Comparison of ENCODE assay signal across 8 mouse cellular contexts in genomic region chr6:72361121-72361551, GRCm38 (mm10). TPM values are rescaled to one million over a fixed set of nuclear protein-coding genes. Genes with fewer than 3 reads are reported as not detected.
A peak's percentile ranks its signal among the peaks of the same experiment; 100 is the strongest.
DNase-seq lines count a peak whose midpoint lies in the region; ATAC-seq and TF ChIP-seq lines count a peak whose summit lies in the region.

No protein-coding gene starts in this region.

- no peaks in the 10 kb centered on the region for H3K27me3 ChIP-seq in MEL (ENCODE audit: control insufficient read depth in 1 of 2, insufficient read depth in 2 of 2, low read length in 2 of 2)
- no peaks in the 10 kb centered on the region for H3K27me3 ChIP-seq in heart, postnatal 0 days (ENCODE audit: control insufficient read depth, insufficient read depth, low read length)

- DNase-seq in adrenal gland, adult (ENCODE audit: inconsistent age in 2 of 2, low spot score in 1 of 2), result peak; percentile 81 to 91
- DNase-seq in adrenal gland, adult 18-20 months (ENCODE audit: low spot score in 2 of 2), result no peak
- DNase-seq in MEL (ENCODE audit: low read depth, low spot score), result peak; percentile 82
- DNase-seq in heart, postnatal 0 days (ENCODE audit: low spot score), result no peak
- DNase-seq in lung, postnatal 36 days, result peak; percentile 62
- DNase-seq in B cell, adult 2 months, result no peak
- no peak for DNase-seq in left cerebral cortex, adult 8-10 months (ENCODE audit: low spot score in 2 of 2)
- no peak for DNase-seq in left cerebral cortex, adult 18-20 months (ENCODE audit: low spot score in 2 of 2)

- H3K9ac ChIP-seq in MEL (ENCODE audit: control insufficient read depth, low read depth, low read length, poor library complexity, severe bottlenecking), result peak overlapping the region; percentile 85
- peak overlapping the region; percentile 70 for H3K9ac ChIP-seq in heart, postnatal 0 days (replicated peaks; ENCODE audit: low read depth, low read length)

- peaks cover 0 to 31% of the 10 kb centered on the region in 2 experiments; a peak in 2 of 4 replicates for H3K4me1 ChIP-seq in MEL (ENCODE audit: control insufficient read depth in 1 of 2, insufficient read depth in 2 of 2, low read length in 2 of 2)
- H3K4me1 ChIP-seq in heart, postnatal 0 days (ENCODE audit: control insufficient read depth, insufficient read depth), result peaks cover 12% of the 10 kb centered on the region

- peak in 1 of 2 experiments; percentile 60; a peak in 2 of 4 replicates for TF ChIP-seq EP300 in MEL (IDR thresholded peaks at IDR 0.05; ENCODE audit: low read depth in 1 of 2, low read length in 2 of 2)
- TF ChIP-seq EP300 in heart, postnatal 0 days (IDR thresholded peaks at IDR 0.05; ENCODE audit: low read depth), result no peak

- H3K27ac ChIP-seq in MEL (ENCODE audit: control insufficient read depth, low read depth, low read length), result peak overlapping the region; percentile 58
- no peak overlapping the region for H3K27ac ChIP-seq in heart, postnatal 0 days (ENCODE audit: low read depth)

- H3K9me3 ChIP-seq in MEL (replicated peaks; ENCODE audit: insufficient read depth, low read length), result no peaks in the 10 kb centered on the region
- no peaks in the 10 kb centered on the region for H3K9me3 ChIP-seq in heart, postnatal 0 days (replicated peaks; ENCODE audit: control insufficient read depth, low read length)

- peak overlapping the region; percentile 85 for H3K4me2 ChIP-seq in heart, postnatal 0 days (ENCODE audit: low read depth, low read length)

- 20% methylated on average over 5 of the region's 5 CpGs for WGBS in heart, postnatal 0 days

- peak overlapping the region; percentile 80 to 84 for H3K4me3 ChIP-seq in MEL (ENCODE audit: control insufficient read depth in 1 of 2, insufficient read depth in 1 of 2, low read depth in 2 of 2, low read length in 2 of 2)
- H3K4me3 ChIP-seq in heart, postnatal 0 days (ENCODE audit: low read depth, low read length), result peak overlapping the region; percentile 73

- TF ChIP-seq RAD21 in MEL (IDR thresholded peaks at IDR 0.05; ENCODE audit: low read depth, low read length), result no peak

- no peak for TF ChIP-seq POLR2A in MEL (IDR thresholded peaks at IDR 0.05; ENCODE audit: control insufficient read depth in 1 of 2, insufficient read depth in 1 of 2, low read depth in 1 of 2, low read length in 2 of 2, poor library complexity in 1 of 2)

- no peak for ATAC-seq in heart, postnatal 0 days (ENCODE audit: insufficient read depth, low read depth)

- H3K79me2 ChIP-seq in MEL (ENCODE audit: control insufficient read depth, insufficient read depth, low read length, poor library complexity), result peaks cover 8% of the 10 kb centered on the region

- TF ChIP-seq CTCF in MEL (IDR thresholded peaks at IDR 0.05 in 2 of 3, conservative IDR thresholded peaks at IDR 0.05 in 1 of 3; ENCODE audit: control insufficient read depth in 1 of 3, insufficient read depth in 1 of 3, low read depth in 2 of 3, low read length in 3 of 3, poor library complexity in 1 of 3, severe bottlenecking in 1 of 3), result no peak
- no peak for TF ChIP-seq CTCF in heart, postnatal 0 days (IDR thresholded peaks at IDR 0.05; ENCODE audit: low read depth)

- peaks cover 0 to 27% of the 10 kb centered on the region in 2 experiments; a peak in 2 of 4 replicates for H3K36me3 ChIP-seq in MEL (ENCODE audit: control insufficient read depth in 1 of 2, insufficient read depth in 2 of 2, low read length in 2 of 2)
- H3K36me3 ChIP-seq in heart, postnatal 0 days (replicated peaks; ENCODE audit: control insufficient read depth, insufficient read depth, low read length), result peaks cover 21% of the 10 kb centered on the region

TF ChIP-seq in MEL, 35 proteins besides CTCF, POLR2A, EP300 and RAD21 (continues in another document):
- TF ChIP-seq MYB (IDR thresholded peaks at IDR 0.05; ENCODE audit: low read depth, low read length), result no peak
- TF ChIP-seq USF1 (IDR thresholded peaks at IDR 0.05; ENCODE audit: low read depth, low read length), result no peak
- no peak for TF ChIP-seq USF2 (IDR thresholded peaks at IDR 0.05; ENCODE audit: borderline replicate concordance in 1 of 2, insufficient read depth in 1 of 2, low read depth in 1 of 2, low read length in 2 of 2)
- TF ChIP-seq CHD2 (IDR thresholded peaks at IDR 0.05; ENCODE audit: low read length), result no peak
- TF ChIP-seq CHD1 (IDR thresholded peaks at IDR 0.05; ENCODE audit: low read depth, low read length), result no peak
- peak; percentile 50; the same call in 1 of the 2 replicates for TF ChIP-seq TCF12 (IDR thresholded peaks at IDR 0.05; ENCODE audit: low read depth, low read length)
- no peak for TF ChIP-seq NELFE (IDR thresholded peaks at IDR 0.05; ENCODE audit: low read depth, low read length)
- no peak for TF ChIP-seq BHLHE40 (IDR thresholded peaks at IDR 0.05; ENCODE audit: borderline replicate concordance, low read depth, low read length)
- no peak for TF ChIP-seq MAX (IDR thresholded peaks at IDR 0.05; ENCODE audit: low read length)
- TF ChIP-seq ELF1 (IDR thresholded peaks at IDR 0.05; ENCODE audit: low read depth, low read length), result no peak
- no peak for TF ChIP-seq UBTF (IDR thresholded peaks at IDR 0.05; ENCODE audit: borderline replicate concordance, insufficient read depth, low read depth, low read length)
- TF ChIP-seq ZMIZ1 (IDR thresholded peaks at IDR 0.05; ENCODE audit: low read depth, low read length), result no peak
- no peak for TF ChIP-seq HCFC1 (IDR thresholded peaks at IDR 0.05; ENCODE audit: low read depth, low read length)
- peak; percentile 83 for TF ChIP-seq ZNF384 (IDR thresholded peaks at IDR 0.05; ENCODE audit: low read depth, low read length)
- no peak for TF ChIP-seq ZKSCAN1 (IDR thresholded peaks at IDR 0.05; ENCODE audit: low read depth, low read length)
- TF ChIP-seq MAZ (IDR thresholded peaks at IDR 0.05; ENCODE audit: low read depth, low read length), result no peak
- no peak for TF ChIP-seq MYC (IDR thresholded peaks at IDR 0.05; ENCODE audit: low read depth, low read length)
- peak; percentile 77 for TF ChIP-seq TBP (IDR thresholded peaks at IDR 0.05; ENCODE audit: low read depth, low read length)
- TF ChIP-seq ETS1 (IDR thresholded peaks at IDR 0.05; ENCODE audit: low read depth, low read length), result no peak
- no peak for TF ChIP-seq GABPA (IDR thresholded peaks at IDR 0.05; ENCODE audit: low read depth, low read length)
- no peak for TF ChIP-seq POLR2AphosphoS2 (IDR thresholded peaks at IDR 0.05; ENCODE audit: low read length)
- no peak for TF ChIP-seq MEF2A (IDR thresholded peaks at IDR 0.05; ENCODE audit: extremely low read depth, insufficient replicate concordance, low read depth, low read length, poor library complexity, severe bottlenecking)

RNA-seq across cellular contexts. Expression of gene Rnf181, which starts 5.6 kb away (rescaled TPM):
- total RNA-seq in adrenal gland, adult 18-20 months (2021), result 100 to 1,000 TPM; 187 to 460 TPM
- total RNA-seq in MEL (2012; rRNA removed), result 47.2 and 50.7 TPM in 2 replicates
- polyA plus RNA-seq in MEL (2012; ENCODE audit: insufficient read depth in 1 of 2, insufficient read length in 2 of 2, low read depth in 1 of 2, low replicate concordance in 2 of 2, missing spikeins in 1 of 2), result 100 to 1,000 TPM; 107 to 268 TPM
- total RNA-seq in heart, postnatal 0 days (2014; rRNA removed; ENCODE audit: low replicate concordance), result 53.5 and 65.0 TPM in 2 replicates
- polyA plus RNA-seq in heart, postnatal 0 days (2015; fragmentation: Nextera tagmentation; extraction: Ambion mirVana), result 74.9 and 81.3 TPM in 2 replicates
- 10 to 100 TPM; 76.4 to 85.1 (median 81.5) TPM for total RNA-seq in left cerebral cortex, adult 8-10 months (2022)
- total RNA-seq in left cerebral cortex, adult 18-20 months (2021), result 10 to 100 TPM; 78.9 to 81.5 TPM

RNA-seq across cellular contexts. Expression of gene Tmem150a, which starts 5.9 kb away (rescaled TPM):
- total RNA-seq in adrenal gland, adult 18-20 months (2021), result 10 to 100 TPM; 24.3 to 24.4 TPM
- 0.15 and 0.16 TPM in 2 replicates for total RNA-seq in MEL (2012; rRNA removed)
- 1 to 10 TPM in 1 of 2 experiments, not detected in 1; 2.5 TPM for polyA plus RNA-seq in MEL (2012; ENCODE audit: insufficient read depth in 1 of 2, insufficient read length in 2 of 2, low read depth in 1 of 2, low replicate concordance in 2 of 2, missing spikeins in 1 of 2)
- 18.2 and 23.2 TPM in 2 replicates for total RNA-seq in heart, postnatal 0 days (2014; rRNA removed; ENCODE audit: low replicate concordance)
- polyA plus RNA-seq in heart, postnatal 0 days (2015; fragmentation: Nextera tagmentation; extraction: Ambion mirVana), result 8.0 and 9.7 TPM in 2 replicates
- 10 to 100 TPM in 2 of 4 experiments, 1 to 10 TPM in 2; 8.9 to 12.8 (median 10.7) TPM for total RNA-seq in left cerebral cortex, adult 8-10 months (2022)
- total RNA-seq in left cerebral cortex, adult 18-20 months (2021), result 10 to 100 TPM in 1 of 2 experiments, 1 to 10 TPM in 1; 6.8 to 11.0 TPM

RNA-seq across cellular contexts. Expression of gene 0610030E20Rik, which starts 14.0 kb away (rescaled TPM):
- total RNA-seq in adrenal gland, adult 18-20 months (2021), result 10 to 100 TPM; 24.2 to 33.2 TPM
- total RNA-seq in MEL (2012; rRNA removed), result 13.8 and 14.2 TPM in 2 replicates
- polyA plus RNA-seq in MEL (2012; ENCODE audit: insufficient read depth in 1 of 2, insufficient read length in 2 of 2, low read depth in 1 of 2, low replicate concordance in 2 of 2, missing spikeins in 1 of 2), result 10 to 100 TPM in 1 of 2 experiments, not detected in 1; 28.5 TPM
- total RNA-seq in heart, postnatal 0 days (2014; rRNA removed; ENCODE audit: low replicate concordance), result 7.3 and 12.0 TPM in 2 replicates
- 11.9 and 12.9 TPM in 2 replicates for polyA plus RNA-seq in heart, postnatal 0 days (2015; fragmentation: Nextera tagmentation; extraction: Ambion mirVana)
- 10 to 100 TPM; 14.7 to 19.1 (median 17.6) TPM for total RNA-seq in left cerebral cortex, adult 8-10 months (2022)
- 10 to 100 TPM; 17.1 to 17.7 TPM for total RNA-seq in left cerebral cortex, adult 18-20 months (2021)

RNA-seq across cellular contexts. Expression of gene Usp39, which starts 16.2 kb away (rescaled TPM):
- total RNA-seq in adrenal gland, adult 18-20 months (2021), result 10 to 100 TPM; 30.9 to 31.7 TPM
- total RNA-seq in MEL (2012; rRNA removed), result 106 and 113 TPM in 2 replicates
- 100 to 1,000 TPM in 1 of 2 experiments, not detected in 1; 103 TPM for polyA plus RNA-seq in MEL (2012; ENCODE audit: insufficient read depth in 1 of 2, insufficient read length in 2 of 2, low read depth in 1 of 2, low replicate concordance in 2 of 2, missing spikeins in 1 of 2)
- total RNA-seq in heart, postnatal 0 days (2014; rRNA removed; ENCODE audit: low replicate concordance), result 50.9 and 59.9 TPM in 2 replicates
- 15.8 and 16.9 TPM in 2 replicates for polyA plus RNA-seq in heart, postnatal 0 days (2015; fragmentation: Nextera tagmentation; extraction: Ambion mirVana)
- 10 to 100 TPM; 29.6 to 33.2 (median 32.1) TPM for total RNA-seq in left cerebral cortex, adult 8-10 months (2022)
- total RNA-seq in left cerebral cortex, adult 18-20 months (2021), result 10 to 100 TPM; 32.6 to 33.6 TPM

RNA-seq across cellular contexts. Expression of gene Vamp5, which starts 19.1 kb away (rescaled TPM):
- 10 to 100 TPM; 22.9 to 25.5 TPM for total RNA-seq in adrenal gland, adult 18-20 months (2021)
- total RNA-seq in MEL (2012; rRNA removed), result 490 and 593 TPM in 2 replicates
- 100 to 1,000 TPM in 1 of 2 experiments, not detected in 1; 465 TPM for polyA plus RNA-seq in MEL (2012; ENCODE audit: insufficient read depth in 1 of 2, insufficient read length in 2 of 2, low read depth in 1 of 2, low replicate concordance in 2 of 2, missing spikeins in 1 of 2)
- total RNA-seq in heart, postnatal 0 days (2014; rRNA removed; ENCODE audit: low replicate concordance), result 19.5 and 39.8 TPM in 2 replicates
- polyA plus RNA-seq in heart, postnatal 0 days (2015; fragmentation: Nextera tagmentation; extraction: Ambion mirVana), result 49.0 and 52.9 TPM in 2 replicates
- 1 to 10 TPM; 4.4 to 8.6 (median 6.9) TPM for total RNA-seq in left cerebral cortex, adult 8-10 months (2022)
- 1 to 10 TPM; 6.1 to 7.0 TPM for total RNA-seq in left cerebral cortex, adult 18-20 months (2021)

Comparison
In these comparisons a context has a peak if more than half of its experiments do, and no peak if none do; other contexts are left out.
1. DNase-seq: peak in adrenal gland, adult (2 of 2), MEL (single experiment) and lung, postnatal 36 days (single experiment); none in adrenal gland, adult 18-20 months (0 of 2), heart, postnatal 0 days (single experiment), B cell, adult 2 months (0 of 2), left cerebral cortex, adult 8-10 months (0 of 2) and left cerebral cortex, adult 18-20 months (0 of 2).